Mouse (Mus musculus): Measurements from ENCODE around the gene Ctdnep1. TPM values are rescaled to one million over a fixed set of nuclear protein-coding genes. Genes with fewer than 3 reads are reported as not detected.

The Ctdnep1 gene
- total and polyA plus RNA-seq, 3 experiments, result 42.9 to 143 (median 66.7) TPM

GRCm38 (mm10) chr11:70023481-70024150, 42.7 kb downstream of the Ctdnep1 start:
- Histone ChIP-seq H3K4me2 (ENCODE audit: insufficient read depth, low read depth, poor library complexity, severe bottlenecking) (no peak overlapping the region), H3K36me3 (replicated peaks in 1 of 2; ENCODE audit: control insufficient read depth in 1 of 2, insufficient read depth in 1 of 2, low read length in 1 of 2) (no peaks in the 10 kb centered on the region), H3K9me3 (replicated peaks; ENCODE audit: low read length) (no peaks in the 10 kb centered on the region), H3K4me1 (ENCODE audit: control insufficient read depth in 1 of 2, insufficient read depth in 2 of 2) (peaks cover 12 to 39% of the 10 kb centered on the region in 2 experiments), H3K4me3 (replicated peaks in 1 of 3; ENCODE audit: low read depth in 2 of 3, low read length in 2 of 3, poor library complexity in 1 of 3) (no peak overlapping the region), H3K27ac (ENCODE audit: insufficient read depth, low read depth) (no peak overlapping the region), H3K79me2 (replicated peaks; ENCODE audit: control insufficient read depth, extremely low read depth, insufficient read depth, poor library complexity, severe bottlenecking) (no peaks in the 10 kb centered on the region), H3K9ac (ENCODE audit: insufficient read depth, low read depth) (no peak overlapping the region), H3K27me3 (replicated peaks) (peaks cover 13% of the 10 kb centered on the region)
- no peak for DNase-seq (ENCODE audit: extremely low read depth)
- in situ Hi-C loops (cut with MboI; ENCODE audit: low pct_ligation_motif_present, low pct_unique_long_range_greater_than_20kb, low sequenced_read_pairs), result loop anchor here (25.0 kb wide), 1 partner anchor 936 kb away; the partner anchor contains the start of genes Per1 and Vamp2
- dilution Hi-C loops (cut with MboI; ENCODE audit: extremely low pct_ligation_motif_present, extremely low pct_unique_long_range_greater_than_20kb, low sequenced_read_pairs), result no loop called here
- no peak for TF ChIP-seq EP300 (IDR thresholded peaks at IDR 0.05; ENCODE audit: low read length)
- TF ChIP-seq USF1 (IDR thresholded peaks at IDR 0.05; ENCODE audit: low read depth, low read length), result no peak
- no peak for TF ChIP-seq ZNF384 (IDR thresholded peaks at IDR 0.05; ENCODE audit: low read depth, low read length)
- no peak for TF ChIP-seq PAX5 (IDR thresholded peaks at IDR 0.05; ENCODE audit: low read length)
- TF ChIP-seq ETS1 (conservative IDR thresholded peaks at IDR 0.05; ENCODE audit: low read depth, low read length), result no peak
- TF ChIP-seq SMC3 (IDR thresholded peaks at IDR 0.05; ENCODE audit: low read depth, low read length), result no peak
- TF ChIP-seq POLR2AphosphoS2 (IDR thresholded peaks at IDR 0.05; ENCODE audit: low read depth, low read length), result no peak
- TF ChIP-seq MYC (IDR thresholded peaks at IDR 0.05; ENCODE audit: low read depth, low read length), result no peak
- no peak for TF ChIP-seq JUN (IDR thresholded peaks at IDR 0.05; ENCODE audit: insufficient read depth, low read depth, low read length)
- TF ChIP-seq SIN3A (IDR thresholded peaks at IDR 0.05; ENCODE audit: low read length), result no peak
- TF ChIP-seq JUND (conservative IDR thresholded peaks at IDR 0.05; ENCODE audit: low read depth, low read length), result no peak
- TF ChIP-seq TBP (conservative IDR thresholded peaks at IDR 0.05; ENCODE audit: low read depth, low read length), result no peak
- no peak for TF ChIP-seq USF2 (conservative IDR thresholded peaks at IDR 0.05; ENCODE audit: low read depth, low read length)
- no peak for TF ChIP-seq CTCF (conservative IDR thresholded peaks at IDR 0.05 in 1 of 2, IDR thresholded peaks at IDR 0.05 in 1 of 2; ENCODE audit: low read depth in 2 of 2, low read length in 2 of 2)
- no peak for TF ChIP-seq RCOR1 (conservative IDR thresholded peaks at IDR 0.05; ENCODE audit: low read depth, low read length)
- TF ChIP-seq MEF2A (IDR thresholded peaks at IDR 0.05; ENCODE audit: borderline replicate concordance, low read depth, low read length), result no peak
- TF ChIP-seq ZC3H11A (IDR thresholded peaks at IDR 0.05; ENCODE audit: low read depth, low read length), result no peak
- TF ChIP-seq TCF12 (IDR thresholded peaks at IDR 0.05; ENCODE audit: low read depth, low read length), result no peak
- no peak for TF ChIP-seq HCFC1 (IDR thresholded peaks at IDR 0.05; ENCODE audit: low read depth, low read length)

GRCm38 (mm10) chr11:70024151-70024514, 43.2 kb downstream of the Ctdnep1 start:
- H3K36me3 ChIP-seq (replicated peaks in 1 of 2; ENCODE audit: control insufficient read depth in 1 of 2, insufficient read depth in 1 of 2, low read length in 1 of 2), result no peaks in the 10 kb centered on the region
- dilution Hi-C loops (cut with MboI; ENCODE audit: extremely low pct_ligation_motif_present, extremely low pct_unique_long_range_greater_than_20kb, low sequenced_read_pairs) (no loop called here), in situ Hi-C loops (cut with MboI; ENCODE audit: low pct_ligation_motif_present, low pct_unique_long_range_greater_than_20kb, low sequenced_read_pairs) (loop anchor here (25.0 kb wide), 1 partner anchor 937 kb away; the partner anchor contains the start of genes Per1 and Vamp2)
- no peaks in the 10 kb centered on the region for H3K79me2 ChIP-seq (replicated peaks; ENCODE audit: control insufficient read depth, extremely low read depth, insufficient read depth, poor library complexity, severe bottlenecking)
- H3K27ac ChIP-seq (ENCODE audit: insufficient read depth, low read depth), result no peak overlapping the region
- H3K4me3 ChIP-seq (replicated peaks in 1 of 3; ENCODE audit: low read depth in 2 of 3, low read length in 2 of 3, poor library complexity in 1 of 3), result no peak overlapping the region
- DNase-seq (ENCODE audit: extremely low read depth), result no peak
- TF ChIP-seq ZC3H11A (IDR thresholded peaks at IDR 0.05; ENCODE audit: low read depth, low read length), result no peak
- TF ChIP-seq GABPA (IDR thresholded peaks at IDR 0.05; ENCODE audit: insufficient replicate concordance, low read depth, low read length), result no peak
- no peak overlapping the region for H3K4me2 ChIP-seq (ENCODE audit: insufficient read depth, low read depth, poor library complexity, severe bottlenecking)
- peaks cover 13% of the 10 kb centered on the region for H3K27me3 ChIP-seq (replicated peaks)
- peaks cover 14 to 43% of the 10 kb centered on the region in 2 experiments for H3K4me1 ChIP-seq (ENCODE audit: control insufficient read depth in 1 of 2, insufficient read depth in 2 of 2)
- no peak overlapping the region for H3K9ac ChIP-seq (ENCODE audit: insufficient read depth, low read depth)
- no peaks in the 10 kb centered on the region for H3K9me3 ChIP-seq (replicated peaks; ENCODE audit: low read length)

Measured in CH12.LX (cell line).